Mouse (Mus musculus) layer of hippocampus, adult 9-11 months (tissue): ENCODE results near the gene Amotl1.

Experiments
- DNase-seq: peaks from one replicate; pipeline ENCODE4 v3.0.0; 2022

The Amotl1 gene

GRCm38 (mm10) chr9:14641310-14642067 is 3.4 kb downstream of the Amotl1 start:
- DNase-seq = peak; percentile 14

DNA sequence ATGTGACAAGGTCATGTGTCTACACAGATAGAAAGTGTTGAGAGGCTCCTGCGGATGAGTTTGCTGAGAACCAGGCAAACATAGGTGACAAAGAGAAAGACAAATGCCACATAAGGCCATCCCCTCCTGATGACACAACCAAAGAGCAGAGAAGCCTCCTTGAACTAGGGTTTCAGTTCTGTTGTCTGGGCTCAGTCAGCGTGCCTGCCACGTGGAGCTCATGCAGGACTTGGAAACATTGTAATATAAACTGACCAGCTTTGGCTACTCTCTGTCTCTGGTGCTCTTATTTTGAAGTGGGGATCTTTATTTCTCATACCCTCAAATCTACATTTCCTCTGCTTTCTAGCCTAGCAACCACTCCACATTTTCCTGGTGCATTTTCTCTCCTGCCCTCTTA is 8.6 kb downstream of the Amotl1 start:
- DNase-seq = no peak

GRCm38 (mm10) chr9:14635551-14635950 is 9.3 kb downstream of the Amotl1 start:
- DNase-seq = no peak

GRCm38 (mm10) chr9:14634155-14634554 is 10.7 kb downstream of the Amotl1 start:
- no peak for DNase-seq

DNA sequence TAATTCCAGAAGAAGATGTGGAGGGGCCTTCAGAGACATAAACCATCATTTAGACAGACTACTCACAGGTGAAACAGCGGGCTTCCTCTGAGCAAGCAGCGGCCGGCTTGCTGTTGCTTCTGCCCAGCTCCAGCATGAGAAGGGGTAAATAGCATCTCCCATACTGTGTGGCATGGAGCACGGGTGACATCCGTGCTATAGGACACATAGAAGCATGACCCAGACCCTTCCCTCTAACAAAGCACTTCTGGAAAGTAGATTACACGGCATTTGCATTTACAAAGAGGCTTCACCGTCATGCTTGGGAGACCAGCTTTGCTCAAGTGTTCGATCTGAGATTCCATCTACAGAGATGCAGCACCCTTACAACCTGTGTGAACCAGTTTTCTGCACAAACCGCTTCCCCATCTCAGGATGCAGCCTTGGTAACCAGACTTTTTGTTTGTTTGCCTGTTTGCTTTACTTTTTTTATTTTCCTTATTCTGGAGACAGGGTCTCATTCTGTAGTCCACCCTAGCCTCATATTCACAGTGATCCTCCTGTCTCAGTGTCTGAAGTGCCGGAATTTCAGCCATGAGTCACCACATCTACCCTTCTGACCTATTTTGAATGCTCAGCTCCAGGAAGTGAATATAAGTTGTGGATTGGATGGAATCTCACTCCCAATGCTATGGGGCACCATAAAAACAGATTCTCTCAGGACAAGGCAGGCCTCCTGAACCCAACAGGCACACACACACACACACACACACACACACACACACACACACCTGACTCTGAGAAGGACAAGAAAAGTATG is 12.3 kb downstream of the Amotl1 start:
- no peak for DNase-seq

DNA sequence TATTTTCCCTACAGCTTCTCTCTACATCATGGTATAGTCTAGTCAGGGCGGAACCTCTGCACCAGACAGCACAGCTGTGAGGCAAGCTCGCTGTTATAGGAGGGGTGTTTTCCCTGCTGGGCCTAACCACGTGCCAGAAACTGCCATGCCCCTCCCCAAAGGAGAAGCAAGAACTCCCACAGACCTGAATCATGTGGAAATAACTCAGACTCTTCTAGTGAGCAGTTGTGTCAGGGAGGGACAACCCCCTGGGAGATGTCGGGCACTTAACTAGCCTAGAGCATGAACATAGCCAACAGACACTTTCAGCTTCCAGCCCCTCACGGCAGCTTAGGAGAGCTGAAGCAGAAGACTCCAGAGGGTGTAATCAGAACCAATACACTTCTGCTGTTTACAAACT is 13.1 kb downstream of the Amotl1 start:
- DNase-seq = no peak

GRCm38 (mm10) chr9:14627525-14627924 is 17.3 kb downstream of the Amotl1 start:
- no peak for DNase-seq

DNA sequence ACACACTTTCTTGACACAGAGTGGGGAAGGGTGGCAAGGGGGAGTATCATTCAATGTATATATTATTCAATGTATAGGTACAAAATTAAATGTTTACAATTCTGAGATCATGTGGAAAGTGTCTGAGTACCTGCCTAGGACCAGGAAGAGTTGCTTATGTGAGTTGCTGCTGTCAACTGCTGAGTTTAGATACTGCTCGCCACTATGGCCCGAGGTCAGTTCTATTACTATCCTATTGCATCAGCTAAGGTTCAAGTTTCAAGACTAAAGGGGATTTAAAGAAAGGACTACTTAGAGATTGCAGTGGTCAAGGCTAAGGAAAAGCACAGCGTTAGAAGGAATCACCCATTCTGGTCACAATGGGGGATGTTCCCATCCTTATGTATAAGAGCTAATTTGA is 18.9 kb downstream of the Amotl1 start:
- no peak for DNase-seq

DNA sequence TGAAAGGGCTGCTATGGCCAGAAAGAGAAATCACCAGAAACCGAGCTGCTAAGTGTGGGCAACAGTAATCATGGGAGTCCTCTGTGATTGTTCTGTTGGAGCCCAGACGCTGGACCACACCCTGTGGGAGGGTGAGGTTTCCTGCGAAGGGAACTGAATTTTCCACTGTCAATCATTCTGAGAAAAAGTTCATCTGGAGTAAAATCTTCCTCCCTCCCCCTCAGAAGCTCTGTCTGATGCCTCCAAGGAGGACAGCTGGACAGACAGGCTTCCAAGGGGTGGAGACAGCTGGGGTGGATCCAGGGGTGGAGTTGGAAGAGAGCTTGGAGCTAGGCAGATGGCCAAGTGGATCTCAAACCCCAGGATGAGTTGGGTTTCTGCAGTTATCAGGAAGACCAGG is 19.8 kb downstream of the Amotl1 start:
- no peak for DNase-seq

GRCm38 (mm10) chr9:14623928-14624327 is 20.9 kb downstream of the Amotl1 start:
- no peak for DNase-seq

DNA sequence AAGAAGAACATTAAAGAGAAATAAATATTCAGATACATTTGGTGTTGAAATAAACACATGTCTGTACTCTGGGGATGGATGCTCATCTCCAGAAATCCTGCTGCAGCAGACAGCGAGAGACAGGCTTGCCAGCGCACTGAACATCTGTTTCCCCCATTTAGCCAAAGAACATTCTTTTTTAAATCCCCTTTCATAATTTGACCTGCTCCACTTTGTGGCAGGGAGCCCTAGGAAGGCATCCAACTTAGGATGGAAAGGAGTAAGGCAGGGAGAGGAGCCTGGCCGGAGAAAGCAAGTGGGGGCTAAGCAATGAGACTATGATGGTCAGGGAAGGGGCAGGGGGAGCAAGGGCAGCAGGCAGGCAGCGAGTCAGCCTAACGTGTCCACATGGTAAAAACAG is 21.6 kb downstream of the Amotl1 start:
- no peak for DNase-seq

- DNase-seq = no peak
These were observed 22.0 kb downstream of the Amotl1 start for GRCm38 (mm10) chr9:14622848-14623247.

DNA sequence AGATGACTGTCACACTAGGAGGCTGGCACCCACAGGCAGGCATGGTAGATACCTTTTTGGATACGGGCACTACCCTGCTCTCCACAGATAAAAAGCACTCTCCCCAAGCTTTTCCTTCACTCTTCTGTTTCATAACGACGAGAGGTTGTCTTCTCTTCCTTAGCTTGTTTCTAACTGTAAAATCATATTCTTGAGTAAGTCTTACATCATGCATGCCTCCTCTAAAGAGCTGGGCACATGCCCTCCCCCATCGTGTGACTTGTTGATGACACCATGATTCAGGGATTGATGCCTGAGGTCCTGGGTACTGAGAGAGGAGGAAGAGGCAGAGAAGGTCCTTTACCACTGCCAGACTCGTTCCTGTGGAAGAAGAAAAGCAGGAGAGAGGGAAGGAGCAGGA is 24.7 kb downstream of the Amotl1 start:
- no peak for DNase-seq

GRCm38 (mm10) chr9:14614931-14615880 is 29.6 kb downstream of the Amotl1 start:
- no peak for DNase-seq

- no peak for DNase-seq
These were observed 30.5 kb downstream of the Amotl1 start for GRCm38 (mm10) chr9:14614205-14614930.

- DNase-seq = no peak
These were observed 31.3 kb downstream of the Amotl1 start for GRCm38 (mm10) chr9:14613308-14614204.

DNA sequence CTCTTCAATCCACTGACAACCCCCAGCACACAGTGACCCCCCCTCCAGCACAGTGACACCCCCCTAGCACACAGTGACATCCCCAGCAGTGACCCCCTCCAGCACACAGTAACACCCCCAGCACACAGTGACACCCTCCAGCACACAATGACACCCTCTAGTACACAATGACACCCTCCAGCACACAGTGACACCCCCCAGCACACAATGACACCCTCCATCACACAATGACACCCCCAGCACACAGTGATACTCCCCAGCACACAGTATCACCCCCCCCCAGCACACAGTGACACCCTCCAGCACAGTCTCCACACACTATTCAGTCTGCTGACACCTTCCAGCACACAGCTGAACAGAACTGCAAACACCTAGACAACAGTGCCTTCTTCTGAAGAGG is 32.3 kb downstream of the Amotl1 start:
- DNase-seq = no peak

GRCm38 (mm10) chr9:14608521-14608920 is 36.3 kb downstream of the Amotl1 start:
- DNase-seq = no peak

DNA sequence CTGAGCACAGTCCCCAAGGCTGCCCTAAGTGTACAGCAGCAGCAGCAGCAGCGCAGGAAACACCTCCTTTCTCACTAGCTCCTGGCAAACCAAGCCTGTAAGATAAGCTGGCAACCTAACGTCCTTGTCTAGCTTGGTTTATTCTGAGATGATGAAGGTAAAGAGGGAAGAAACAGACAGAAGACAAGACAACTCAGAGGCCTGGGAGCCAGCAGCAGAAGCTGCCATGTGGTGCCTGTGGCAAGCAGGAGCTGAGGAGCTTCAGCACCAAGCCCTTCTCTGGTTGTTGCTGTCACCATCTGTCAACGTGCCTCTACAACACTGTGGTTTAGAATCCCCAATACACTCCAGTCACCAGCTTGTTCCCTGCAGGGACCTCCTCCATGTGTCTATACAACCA is 37.4 kb downstream of the Amotl1 start:
- peak; percentile 37 for DNase-seq

- DNase-seq = no peak
These were observed 38.9 kb downstream of the Amotl1 start for GRCm38 (mm10) chr9:14605992-14606391.

- DNase-seq = no peak
These were observed 40.5 kb downstream of the Amotl1 start for GRCm38 (mm10) chr9:14604363-14604762.
